Mouse (Mus musculus): Measurements from ENCODE around the gene Akap13. TPM values are rescaled to one million over a fixed set of nuclear protein-coding genes. Genes with fewer than 3 reads are reported as not detected.

Gene Akap13
- total RNA-seq, 2 experiments from 2014 or later, result 63.8 to 73.6 TPM

GRCm38 (mm10) chr7:75715939-75716338 lies 260.6 kb downstream of the Akap13 start:
- peak; percentile 81 to 92 for DNase-seq

DNA sequence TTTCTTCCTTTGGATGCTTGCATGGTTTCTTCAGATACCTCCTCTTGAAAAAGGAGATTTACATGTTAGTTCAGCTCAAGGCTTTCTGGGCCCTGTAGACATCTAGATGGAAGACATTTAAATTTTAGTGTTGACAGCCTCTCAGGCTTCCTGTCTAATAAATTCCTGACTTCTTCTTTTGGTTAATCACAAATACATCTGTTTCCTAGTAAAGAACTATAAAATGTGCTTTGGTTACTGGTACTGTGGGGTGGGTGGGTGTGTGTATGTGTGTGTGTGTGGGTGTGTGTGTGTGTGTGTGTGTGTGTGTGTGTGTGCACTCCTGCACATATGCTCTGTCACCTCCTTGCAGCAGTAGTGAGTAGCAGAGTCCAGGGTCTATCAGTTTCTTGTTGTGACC lies 262.0 kb downstream of the Akap13 start:
- no peak for DNase-seq

GRCm38 (mm10) chr7:75721302-75721701 lies 266.0 kb downstream of the Akap13 start:
- DNase-seq, result no peak

DNA sequence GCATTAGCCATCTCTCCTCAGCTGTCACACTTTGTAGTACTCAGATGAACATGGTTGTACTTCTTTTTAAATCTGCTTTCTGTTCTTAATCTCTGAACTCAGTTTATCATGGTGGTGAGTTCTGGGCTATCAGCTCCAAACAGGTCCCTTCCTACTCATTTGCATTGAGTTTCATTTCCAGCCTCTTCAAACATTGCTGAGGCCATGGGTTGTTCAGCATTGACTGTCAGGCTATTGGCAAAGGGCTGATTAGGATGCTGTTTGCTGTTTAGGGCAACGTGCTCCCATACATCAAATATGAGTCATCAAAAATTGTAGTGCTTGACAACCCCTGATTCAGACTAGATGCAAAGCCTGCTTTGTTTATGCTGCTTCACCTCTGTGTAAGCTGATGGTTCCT lies 268.7 kb downstream of the Akap13 start:
- DNase-seq, result no peak

- no peak for DNase-seq
These were observed 270.6 kb downstream of the Akap13 start for GRCm38 (mm10) chr7:75725899-75726298.

- no peak for DNase-seq
These were observed 271.5 kb downstream of the Akap13 start for GRCm38 (mm10) chr7:75726867-75727266.

DNA sequence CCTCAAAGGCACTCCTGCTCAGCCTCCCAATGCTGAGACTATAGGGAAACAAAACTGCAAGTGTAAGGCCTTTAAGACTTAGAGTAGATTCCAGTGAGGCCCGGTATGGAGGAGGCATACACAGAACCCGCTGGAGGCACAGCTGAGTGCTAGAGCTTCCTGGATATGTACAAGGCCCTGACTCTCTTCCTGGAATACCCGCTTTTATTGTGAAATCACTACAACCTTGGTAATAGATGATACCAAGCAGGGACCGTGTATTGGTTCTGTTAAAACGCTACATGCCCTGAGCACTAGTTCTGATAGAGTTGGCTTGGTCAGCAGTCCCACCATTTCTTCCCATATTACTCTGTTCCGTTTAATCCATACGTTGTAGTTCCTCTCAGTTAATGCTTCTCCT lies 274.3 kb downstream of the Akap13 start:
- DNase-seq, result no peak

DNA sequence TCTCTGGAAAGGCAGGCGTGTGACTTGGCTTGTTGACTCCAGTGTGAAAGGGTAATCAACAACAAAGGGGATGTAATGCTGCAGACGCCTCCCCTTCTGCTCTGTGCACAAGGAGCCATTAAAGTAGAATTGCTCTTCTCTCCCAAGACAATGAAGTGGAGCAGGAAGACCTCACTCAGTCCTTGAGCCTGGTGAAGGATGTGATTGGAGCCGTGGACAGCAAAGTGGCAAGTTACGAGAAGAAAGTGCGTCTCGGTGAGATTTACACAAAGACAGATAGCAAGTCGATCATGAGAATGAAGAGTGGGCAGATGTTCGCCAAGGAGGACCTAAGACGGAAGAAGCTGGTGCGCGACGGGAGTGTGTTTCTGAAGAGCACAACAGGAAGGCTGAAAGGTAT lies 274.9 kb downstream of the Akap13 start:
- DNase-seq, result no peak

- DNase-seq, result no peak
These were observed 276.6 kb downstream of the Akap13 start for GRCm38 (mm10) chr7:75731951-75732350.

DNA sequence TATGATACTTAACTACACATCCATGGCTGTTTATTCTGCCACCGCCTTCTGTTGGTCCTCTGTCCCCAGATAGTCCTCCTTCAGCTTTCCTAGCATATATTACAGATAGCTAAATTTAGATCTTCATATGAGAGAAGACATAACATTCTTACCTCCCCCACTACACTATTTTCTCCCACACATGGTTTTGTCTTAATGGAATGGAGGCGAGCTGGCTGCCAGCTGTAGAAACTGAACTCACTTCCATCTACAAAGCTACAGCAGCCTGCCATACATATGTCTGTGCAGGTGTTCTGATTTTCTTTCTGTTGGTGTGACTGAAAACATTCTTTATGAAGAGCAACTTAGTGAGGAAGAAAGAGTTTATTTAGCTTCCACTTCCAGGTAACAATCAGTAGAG lies 277.8 kb downstream of the Akap13 start:
- DNase-seq, result no peak

DNA sequence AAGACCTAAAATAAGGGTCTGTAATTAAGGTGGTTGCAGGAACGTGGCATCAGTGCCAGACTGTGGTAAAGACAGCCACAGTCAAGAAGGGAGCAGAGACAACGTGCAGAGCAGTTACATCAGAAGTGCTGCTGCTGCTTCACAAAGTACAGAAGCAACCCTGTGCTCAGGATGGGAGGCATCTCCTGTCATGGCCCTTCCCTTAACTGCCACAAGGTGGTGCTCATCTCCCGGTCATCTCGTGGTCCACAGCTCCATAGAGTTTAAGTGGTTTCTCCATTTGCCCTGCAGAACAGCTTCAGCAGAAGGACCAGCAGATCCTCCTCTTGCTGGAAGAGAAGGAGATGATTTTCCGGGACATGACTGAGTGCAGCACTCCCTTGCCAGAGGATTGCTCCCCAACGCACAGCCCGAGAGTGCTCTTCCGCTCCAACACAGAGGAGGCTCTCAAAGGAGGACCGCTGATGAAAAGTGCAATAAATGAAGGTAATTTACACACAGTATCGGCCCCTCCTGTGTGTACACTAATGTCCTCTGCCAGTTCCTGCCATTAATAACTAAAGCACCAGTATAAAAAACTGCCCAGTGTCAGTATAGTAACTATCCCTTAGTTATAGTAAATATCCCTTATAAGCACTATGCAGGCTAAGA lies 283.9 kb downstream of the Akap13 start:
- peak; percentile 70 to 71 for DNase-seq

GRCm38 (mm10) chr7:75744528-75744927 lies 289.2 kb downstream of the Akap13 start:
- DNase-seq, result peak; percentile 51 to 54

DNA sequence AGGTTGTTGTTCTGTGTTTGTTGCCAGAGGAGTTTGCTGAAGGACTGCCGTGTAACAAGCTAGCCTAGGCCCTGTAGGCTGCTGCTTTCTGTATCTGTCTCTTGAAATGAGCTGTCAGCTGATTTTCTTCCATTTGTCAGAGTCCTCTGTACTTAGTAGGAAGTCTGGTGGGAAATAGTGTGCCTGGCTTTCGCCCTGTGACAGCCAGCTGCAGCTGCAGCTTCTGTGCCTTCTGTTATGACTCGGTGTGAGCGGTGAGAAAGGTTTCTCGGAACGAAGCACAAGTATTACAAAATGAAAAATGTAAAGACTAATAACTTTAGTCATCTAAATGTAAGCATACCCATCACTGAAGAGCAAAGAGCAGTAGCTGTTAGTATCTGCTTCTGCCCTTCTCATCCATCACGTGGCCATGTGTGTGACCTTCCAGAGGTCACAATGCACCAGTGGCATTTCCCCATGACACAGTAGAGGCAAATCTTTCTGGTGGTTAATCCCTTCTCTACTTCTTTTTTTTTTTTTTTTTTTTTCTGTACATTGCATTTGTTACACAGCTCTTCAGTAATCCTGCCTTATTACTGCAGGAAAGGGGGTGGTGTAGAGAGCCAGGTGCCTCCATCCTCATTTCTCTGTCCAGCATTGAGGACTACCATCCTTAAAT lies 289.8 kb downstream of the Akap13 start:
- peak in 1 of 2 experiments; percentile 20 for DNase-seq

GRCm38 (mm10) chr7:75745969-75746368 lies 290.6 kb downstream of the Akap13 start:
- peak; percentile 39 to 46 for DNase-seq

- no peak for DNase-seq
These were observed 295.2 kb downstream of the Akap13 start for GRCm38 (mm10) chr7:75750581-75750980.

DNA sequence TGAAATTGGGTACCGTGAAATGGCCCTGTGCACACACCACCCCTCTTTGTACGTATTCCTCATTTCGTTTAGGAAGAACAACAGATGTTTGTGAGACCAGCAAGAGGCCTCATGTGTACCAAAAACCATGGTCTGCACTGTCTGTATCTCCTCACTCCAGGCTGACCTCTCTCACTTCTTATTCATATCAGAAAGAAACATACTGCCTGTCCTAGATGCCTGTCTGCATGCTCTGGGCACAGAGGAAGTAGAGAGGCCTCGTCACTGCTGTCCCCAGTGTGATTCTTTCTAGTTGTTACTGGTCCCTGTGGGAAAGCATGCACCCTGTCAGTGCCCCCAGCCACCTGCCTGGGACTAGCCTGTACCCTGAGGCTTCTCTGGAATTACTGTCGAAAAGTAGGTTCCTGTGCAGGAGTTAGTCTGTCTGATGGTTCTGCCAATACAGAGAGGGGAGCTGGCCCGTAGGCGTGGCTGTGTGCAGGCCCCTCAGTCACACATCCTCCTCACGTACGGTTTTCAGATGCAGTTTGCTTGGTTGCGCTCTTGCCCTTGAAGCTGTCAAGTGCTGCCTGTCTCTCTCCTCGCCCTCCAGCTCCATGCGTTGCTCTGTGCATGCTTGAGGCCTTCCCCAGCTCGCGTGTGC lies 295.9 kb downstream of the Akap13 start:
- DNase-seq, result no peak

GRCm38 (mm10) chr7:75752442-75753191 lies 297.3 kb downstream of the Akap13 start:
- peak in 1 of 2 experiments; percentile 31 for DNase-seq

GRCm38 (mm10) chr7:75753192-75753783 lies 298.0 kb downstream of the Akap13 start:
- DNase-seq, result no peak

DNA sequence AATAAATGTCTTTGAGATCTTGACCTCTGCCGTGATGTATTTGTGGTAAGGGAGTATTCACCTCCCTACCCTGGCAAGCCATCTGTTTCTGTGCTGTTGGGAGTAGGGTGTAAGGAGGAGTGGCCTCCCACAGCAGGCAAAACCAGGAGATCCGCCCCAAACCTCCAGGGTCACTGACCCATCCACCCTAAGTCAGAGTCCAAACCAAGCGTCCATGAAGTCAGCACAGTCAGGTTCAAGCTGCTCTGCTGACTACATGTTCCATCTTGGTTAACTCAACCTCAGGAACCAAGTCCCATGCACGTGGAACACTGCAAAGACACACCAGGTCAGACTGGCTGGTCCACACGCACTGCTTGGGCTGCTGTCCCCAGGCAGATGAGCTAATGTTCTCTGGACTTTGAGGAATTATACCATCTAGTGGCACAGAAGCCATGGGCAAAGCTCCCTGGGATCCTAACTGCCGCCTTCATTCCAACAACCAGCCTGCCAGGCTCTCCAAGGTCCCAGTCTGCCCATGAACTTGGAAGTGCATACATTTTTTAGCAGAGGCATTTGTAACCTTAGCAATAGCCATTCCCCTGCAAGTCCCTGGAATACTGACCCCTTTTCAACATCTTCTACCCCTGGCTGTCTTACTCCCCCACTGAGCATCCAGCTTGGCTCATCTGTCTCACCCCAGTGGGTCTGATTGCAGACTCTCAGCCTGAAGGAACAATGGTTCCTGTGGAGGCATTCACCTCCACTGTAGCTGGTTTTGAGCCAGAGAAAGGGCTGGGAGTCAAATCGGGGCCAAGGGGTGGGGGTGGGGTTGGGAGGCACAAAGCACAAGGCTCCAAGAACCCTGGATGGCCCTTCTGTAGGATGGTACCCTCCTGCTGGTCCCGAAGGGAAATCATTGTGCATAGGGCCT lies 299.5 kb downstream of the Akap13 start:
- DNase-seq, result no peak

GRCm38 (mm10) chr7:75755861-75756449 lies 300.6 kb downstream of the Akap13 start:
- no peak for DNase-seq

- no peak for DNase-seq
These were observed 304.7 kb downstream of the Akap13 start for GRCm38 (mm10) chr7:75759992-75760514.

All from heart, adult 18-20 months (tissue).